In genomic region chr4:46589946-46590684, GRCm38 (mm10) we compare ENCODE assay signal across 14 mouse cellular contexts. TPM values are rescaled to one million over a fixed set of nuclear protein-coding genes. Genes with fewer than 3 reads are reported as not detected.
A peak's percentile ranks its signal among the peaks of the same experiment; 100 is the strongest.
DNase-seq lines count a peak whose midpoint lies in the region; ATAC-seq and TF ChIP-seq lines count a peak whose summit lies in the region.
"Had no signal": no experiment of that assay in that cellular context is flagged by ENCODE, and none has a peak within 500 bp of the region (broad histone marks: within the 10 kb centered on the region; RNA-seq: fewer than 3 reads in every experiment).

No protein-coding gene starts in this region.

- no peak for TF ChIP-seq EP300 in MEL (IDR thresholded peaks at IDR 0.05; ENCODE audit: low read depth in 1 of 2, low read length in 2 of 2)

- H3K36me3 ChIP-seq in forebrain, embryonic 11.5 days (ENCODE audit: control insufficient read depth, insufficient read depth, low read length), result no peaks in the 10 kb centered on the region
- no peaks in the 10 kb centered on the region for H3K36me3 ChIP-seq in forebrain, postnatal 0 days (ENCODE audit: insufficient read depth)
- H3K36me3 ChIP-seq in kidney, postnatal 0 days (ENCODE audit: insufficient read depth, low read length), result no peaks in the 10 kb centered on the region
- peaks cover 0 to 42% of the 10 kb centered on the region in 2 experiments; a peak in 2 of 4 replicates for H3K36me3 ChIP-seq in MEL (ENCODE audit: control insufficient read depth in 1 of 2, insufficient read depth in 2 of 2, low read length in 2 of 2)
- no peaks in the 10 kb centered on the region for H3K36me3 ChIP-seq in hindbrain, embryonic 11.5 days (ENCODE audit: control insufficient read depth, insufficient read depth, low read length)
- H3K36me3 ChIP-seq: hindbrain, embryonic 10.5 days; limb, embryonic 12.5 days; liver, embryonic 15.5 days had no signal

- H3K79me2 ChIP-seq in MEL (ENCODE audit: control insufficient read depth, insufficient read depth, low read length, poor library complexity), result no peaks in the 10 kb centered on the region

- H3K9me3 ChIP-seq in forebrain, embryonic 11.5 days (ENCODE audit: control insufficient read depth, low read length), result no peaks in the 10 kb centered on the region
- H3K9me3 ChIP-seq in forebrain, postnatal 0 days (ENCODE audit: low read length), result no peaks in the 10 kb centered on the region
- no peaks in the 10 kb centered on the region for H3K9me3 ChIP-seq in kidney, postnatal 0 days (replicated peaks; ENCODE audit: low read length)
- no peaks in the 10 kb centered on the region for H3K9me3 ChIP-seq in MEL (replicated peaks; ENCODE audit: insufficient read depth, low read length)
- H3K9me3 ChIP-seq in hindbrain, embryonic 11.5 days (ENCODE audit: control insufficient read depth, low read length), result no peaks in the 10 kb centered on the region
- H3K9me3 ChIP-seq: hindbrain, embryonic 10.5 days; limb, embryonic 12.5 days; liver, embryonic 15.5 days had no signal

- H3K27ac ChIP-seq in forebrain, embryonic 11.5 days (ENCODE audit: low read depth, low read length), result no peak overlapping the region
- no peak overlapping the region for H3K27ac ChIP-seq in forebrain, postnatal 0 days (ENCODE audit: low read depth, low read length)
- no peak overlapping the region for H3K27ac ChIP-seq in kidney, postnatal 0 days
- peak overlapping the region; percentile 43 for H3K27ac ChIP-seq in MEL (ENCODE audit: control insufficient read depth, low read depth, low read length)
- H3K27ac ChIP-seq in hindbrain, embryonic 11.5 days (ENCODE audit: low read depth, low read length), result no peak overlapping the region
- H3K27ac ChIP-seq: hindbrain, embryonic 10.5 days; left cerebral cortex, adult 2 months; limb, embryonic 12.5 days; liver, embryonic 15.5 days had no signal

- H3K4me1 ChIP-seq in forebrain, embryonic 11.5 days (replicated peaks; ENCODE audit: control insufficient read depth, insufficient read depth, low read length), result no peaks in the 10 kb centered on the region
- H3K4me1 ChIP-seq in forebrain, postnatal 0 days (ENCODE audit: insufficient read depth), result no peaks in the 10 kb centered on the region
- no peaks in the 10 kb centered on the region for H3K4me1 ChIP-seq in kidney, postnatal 0 days (replicated peaks; ENCODE audit: insufficient read depth, low read length)
- peaks cover 13 to 53% of the 10 kb centered on the region in 2 experiments for H3K4me1 ChIP-seq in MEL (ENCODE audit: control insufficient read depth in 1 of 2, insufficient read depth in 2 of 2, low read length in 2 of 2)
- H3K4me1 ChIP-seq in hindbrain, embryonic 11.5 days (replicated peaks; ENCODE audit: control insufficient read depth, insufficient read depth, low read length), result no peaks in the 10 kb centered on the region
- H3K4me1 ChIP-seq: limb, embryonic 12.5 days had no signal

- TF ChIP-seq CTCF in forebrain, postnatal 0 days (IDR thresholded peaks at IDR 0.05; ENCODE audit: low read depth), result no peak
- TF ChIP-seq CTCF in kidney, postnatal 0 days (IDR thresholded peaks at IDR 0.05; ENCODE audit: low read depth), result no peak
- TF ChIP-seq CTCF in MEL (IDR thresholded peaks at IDR 0.05 in 2 of 3, conservative IDR thresholded peaks at IDR 0.05 in 1 of 3; ENCODE audit: control insufficient read depth in 1 of 3, insufficient read depth in 1 of 3, low read depth in 2 of 3, low read length in 3 of 3, poor library complexity in 1 of 3, severe bottlenecking in 1 of 3), result no peak

- 76% methylated on average over 5 of the region's 5 CpGs for WGBS in forebrain, embryonic 11.5 days
- WGBS in forebrain, postnatal 0 days, result 82% methylated on average over 5 of the region's 5 CpGs
- WGBS in kidney, postnatal 0 days, result 26% methylated on average over 5 of the region's 5 CpGs
- WGBS in hindbrain, embryonic 11.5 days, result 72% methylated on average over 5 of the region's 5 CpGs

- ATAC-seq in forebrain, embryonic 11.5 days (replicated peaks; ENCODE audit: low FRiP score), result no peak
- no peak for ATAC-seq in forebrain, postnatal 0 days
- ATAC-seq in kidney, postnatal 0 days (replicated peaks; ENCODE audit: low FRiP score, low read depth), result no peak
- no peak for ATAC-seq in hindbrain, embryonic 11.5 days (ENCODE audit: low FRiP score)

- H3K9ac ChIP-seq in forebrain, embryonic 11.5 days (ENCODE audit: low read length), result no peak overlapping the region
- H3K9ac ChIP-seq in forebrain, postnatal 0 days, result no peak overlapping the region
- H3K9ac ChIP-seq in kidney, postnatal 0 days (ENCODE audit: low read depth, low read length), result no peak overlapping the region
- no peak overlapping the region for H3K9ac ChIP-seq in MEL (ENCODE audit: control insufficient read depth, low read depth, low read length, poor library complexity, severe bottlenecking)
- H3K9ac ChIP-seq in hindbrain, embryonic 11.5 days (ENCODE audit: low read depth, low read length), result no peak overlapping the region
- H3K9ac ChIP-seq: limb, embryonic 12.5 days; liver, embryonic 15.5 days had no signal

- DNase-seq in forebrain, embryonic 11.5 days (ENCODE audit: low spot score), result peak; percentile 26
- no peak for DNase-seq in forebrain, postnatal 0 days
- DNase-seq in kidney, postnatal 0 days (ENCODE audit: low spot score), result peak; percentile 19
- no peak for DNase-seq in kidney, postnatal 10 days
- DNase-seq in 416B (ENCODE audit: low read depth) (peak; percentile 63), MEL (ENCODE audit: low read depth, low spot score) (no peak)
- DNase-seq in hindbrain, embryonic 11.5 days (ENCODE audit: low spot score), result no peak
- DNase-seq: kidney, postnatal 14 days; lung, postnatal 14 days; thymus, postnatal 36 days had no signal

- no peaks in the 10 kb centered on the region for H3K27me3 ChIP-seq in forebrain, embryonic 11.5 days (ENCODE audit: control insufficient read depth, insufficient read depth, low read length)
- H3K27me3 ChIP-seq in forebrain, postnatal 0 days (ENCODE audit: insufficient read depth, low read length), result no peaks in the 10 kb centered on the region
- no peaks in the 10 kb centered on the region for H3K27me3 ChIP-seq in kidney, postnatal 0 days (ENCODE audit: insufficient read depth, low read length)
- no peaks in the 10 kb centered on the region for H3K27me3 ChIP-seq in MEL (ENCODE audit: control insufficient read depth in 1 of 2, insufficient read depth in 2 of 2, low read length in 2 of 2)
- no peaks in the 10 kb centered on the region for H3K27me3 ChIP-seq in hindbrain, embryonic 11.5 days (ENCODE audit: control insufficient read depth, insufficient read depth, low read length)
- H3K27me3 ChIP-seq: limb, embryonic 12.5 days; liver, embryonic 15.5 days had no signal

- TF ChIP-seq RAD21 in MEL (IDR thresholded peaks at IDR 0.05; ENCODE audit: low read depth, low read length), result no peak

- H3K4me2 ChIP-seq in forebrain, embryonic 11.5 days (ENCODE audit: low read depth, low read length, severe bottlenecking), result no peak overlapping the region
- no peak overlapping the region for H3K4me2 ChIP-seq in forebrain, postnatal 0 days (ENCODE audit: low read depth)
- H3K4me2 ChIP-seq in kidney, postnatal 0 days (ENCODE audit: low read length), result no peak overlapping the region
- H3K4me2 ChIP-seq in hindbrain, embryonic 11.5 days (replicated peaks; ENCODE audit: low read depth, low read length), result no peak overlapping the region
- H3K4me2 ChIP-seq: limb, embryonic 12.5 days; liver, embryonic 15.5 days had no signal

- no peak overlapping the region for H3K4me3 ChIP-seq in forebrain, embryonic 11.5 days (ENCODE audit: low read depth, low read length)
- H3K4me3 ChIP-seq in forebrain, postnatal 0 days (ENCODE audit: low read depth, low read length), result no peak overlapping the region
- no peak overlapping the region for H3K4me3 ChIP-seq in kidney, postnatal 0 days (replicated peaks; ENCODE audit: low read depth, low read length)
- no peak overlapping the region for H3K4me3 ChIP-seq in MEL (ENCODE audit: control insufficient read depth in 1 of 2, insufficient read depth in 1 of 2, low read depth in 2 of 2, low read length in 2 of 2)
- H3K4me3 ChIP-seq in hindbrain, embryonic 11.5 days (ENCODE audit: low read depth, low read length), result no peak overlapping the region
- H3K4me3 ChIP-seq: hindbrain, embryonic 10.5 days; left cerebral cortex, adult 2 months; limb, embryonic 12.5 days; liver, embryonic 15.5 days had no signal

- TF ChIP-seq POLR2A in MEL (IDR thresholded peaks at IDR 0.05; ENCODE audit: control insufficient read depth in 1 of 2, insufficient read depth in 1 of 2, low read depth in 1 of 2, low read length in 2 of 2, poor library complexity in 1 of 2), result no peak

RNA-seq across cellular contexts. Expression of gene Coro2a, which starts 11.9 kb away (rescaled TPM):
- polyA plus RNA-seq in forebrain, embryonic 11.5 days (2014; fragmentation: Nextera tagmentation; extraction: Ambion mirVana), result 2.5 and 2.8 TPM in 2 replicates
- total RNA-seq in forebrain, postnatal 0 days (2014; rRNA removed), result 17.8 and 20.6 TPM in 2 replicates
- polyA plus RNA-seq in forebrain, postnatal 0 days (2015; fragmentation: Nextera tagmentation; extraction: Ambion mirVana), result 4.1 and 7.5 TPM in 2 replicates
- polyA plus RNA-seq in kidney, postnatal 0 days (2015; fragmentation: Nextera tagmentation; extraction: Ambion mirVana), result 2.9 and 3.4 TPM in 2 replicates
- 0.35 and 1.2 TPM in 2 replicates for total RNA-seq in MEL (2012; rRNA removed)
- 1 to 10 TPM in 1 of 2 experiments, not detected in 1; 6.8 TPM for polyA plus RNA-seq in MEL (2012; ENCODE audit: insufficient read depth in 1 of 2, insufficient read length in 2 of 2, low read depth in 1 of 2, low replicate concordance in 2 of 2, missing spikeins in 1 of 2)
- polyA plus RNA-seq in hindbrain, embryonic 11.5 days (2014; fragmentation: Nextera tagmentation; extraction: Ambion mirVana), result 3.6 and 6.6 TPM in 2 replicates

RNA-seq across cellular contexts. Expression of gene Trim14, which starts 54.2 kb away (rescaled TPM):
- 0.98 and 2.0 TPM in 2 replicates for polyA plus RNA-seq in forebrain, embryonic 11.5 days (2014; fragmentation: Nextera tagmentation; extraction: Ambion mirVana)
- 1.4 and 1.8 TPM in 2 replicates for total RNA-seq in forebrain, postnatal 0 days (2014; rRNA removed)
- 0.73 and 0.82 TPM in 2 replicates for polyA plus RNA-seq in forebrain, postnatal 0 days (2015; fragmentation: Nextera tagmentation; extraction: Ambion mirVana)
- 2.6 and 3.1 TPM in 2 replicates for polyA plus RNA-seq in kidney, postnatal 0 days (2015; fragmentation: Nextera tagmentation; extraction: Ambion mirVana)
- 0.82 and 1.1 TPM in 2 replicates for total RNA-seq in MEL (2012; rRNA removed)
- 1 to 10 TPM in 1 of 2 experiments, not detected in 1; 5.1 TPM for polyA plus RNA-seq in MEL (2012; ENCODE audit: insufficient read depth in 1 of 2, insufficient read length in 2 of 2, low read depth in 1 of 2, low replicate concordance in 2 of 2, missing spikeins in 1 of 2)
- polyA plus RNA-seq in hindbrain, embryonic 11.5 days (2014; fragmentation: Nextera tagmentation; extraction: Ambion mirVana), result 0.84 and 1.0 TPM in 2 replicates

RNA-seq across cellular contexts. Expression of gene Tbc1d2, which starts 59.9 kb away (rescaled TPM):
- polyA plus RNA-seq in forebrain, embryonic 11.5 days (2014; fragmentation: Nextera tagmentation; extraction: Ambion mirVana), result 0.57 and 0.84 TPM in 2 replicates
- 0.77 and 1.5 TPM in 2 replicates for total RNA-seq in forebrain, postnatal 0 days (2014; rRNA removed)
- polyA plus RNA-seq in forebrain, postnatal 0 days (2015; fragmentation: Nextera tagmentation; extraction: Ambion mirVana), result 0.47 and 0.67 TPM in 2 replicates
- polyA plus RNA-seq in kidney, postnatal 0 days (2015; fragmentation: Nextera tagmentation; extraction: Ambion mirVana), result 3.6 and 4.2 TPM in 2 replicates
- 0.19 and 0.20 TPM in 2 replicates for total RNA-seq in MEL (2012; rRNA removed)
- polyA plus RNA-seq in MEL (2012; ENCODE audit: insufficient read depth in 1 of 2, insufficient read length in 2 of 2, low read depth in 1 of 2, low replicate concordance in 2 of 2, missing spikeins in 1 of 2), result under 1 TPM in 1 of 2 experiments, not detected in 1; 0.36 TPM
- 1.0 and 1.1 TPM in 2 replicates for polyA plus RNA-seq in hindbrain, embryonic 11.5 days (2014; fragmentation: Nextera tagmentation; extraction: Ambion mirVana)

Comparison
In these comparisons a context has a peak if more than half of its experiments do, and no peak if none do; other contexts are left out.
1. DNase-seq: peak in forebrain, embryonic 11.5 days (single experiment), kidney, postnatal 0 days (single experiment) and 416B (single experiment); none in forebrain, postnatal 0 days (single experiment), kidney, postnatal 10 days (single experiment), MEL (single experiment) and hindbrain, embryonic 11.5 days (single experiment).